Mouse (Mus musculus): ENCODE measurements around the gene Kctd17. TPM values are rescaled to one million over a fixed set of nuclear protein-coding genes. Genes with fewer than 3 reads are reported as not detected.

Gene Kctd17
- polyA plus RNA-seq (2014; fragmentation: Illumina TruSeq; extraction: RNeasy Lipid Tissue Mini Kit (QIAGEN cat#74804); ENCODE audit: low read depth, low replicate concordance) = 5.5 TPM

DNA sequence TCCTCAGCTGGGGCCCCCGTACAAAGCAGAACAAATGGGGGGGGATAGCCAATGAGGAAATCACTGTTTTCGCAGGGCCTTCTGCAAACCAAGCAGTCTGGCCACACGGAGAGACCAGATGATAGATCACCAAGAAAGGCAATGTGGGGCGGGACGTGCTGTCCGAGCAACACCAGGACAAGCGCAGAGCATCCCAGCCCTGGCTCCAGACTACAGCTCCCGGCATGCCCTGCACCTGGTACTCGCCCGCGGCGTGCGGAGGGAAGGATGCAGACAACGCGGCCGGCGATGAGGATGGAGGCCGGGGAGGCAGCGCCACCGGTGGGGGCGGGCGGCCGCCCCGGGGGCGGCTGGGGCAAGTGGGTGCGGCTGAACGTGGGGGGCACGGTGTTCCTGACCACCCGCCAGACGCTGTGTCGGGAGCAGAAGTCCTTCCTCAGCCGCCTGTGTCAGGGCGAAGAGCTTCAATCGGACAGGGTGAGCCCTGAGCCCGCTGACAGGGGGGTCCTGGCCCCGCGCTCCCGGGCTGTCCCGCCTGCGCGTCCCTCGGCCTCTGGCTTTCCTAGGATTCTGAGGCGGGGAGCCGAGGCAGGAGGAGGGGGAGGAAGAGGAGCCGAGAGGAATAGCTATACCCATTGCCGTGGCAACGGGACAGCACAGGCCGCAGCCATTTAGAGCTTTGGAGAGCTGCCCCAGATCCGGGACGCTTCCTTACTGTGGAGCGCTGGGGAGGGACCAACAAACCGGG, at the start of gene Kctd17:
Gene Kctd17 (plus strand): TSS at position 174 of the 748 bp plus-strand sequence.

DNA sequence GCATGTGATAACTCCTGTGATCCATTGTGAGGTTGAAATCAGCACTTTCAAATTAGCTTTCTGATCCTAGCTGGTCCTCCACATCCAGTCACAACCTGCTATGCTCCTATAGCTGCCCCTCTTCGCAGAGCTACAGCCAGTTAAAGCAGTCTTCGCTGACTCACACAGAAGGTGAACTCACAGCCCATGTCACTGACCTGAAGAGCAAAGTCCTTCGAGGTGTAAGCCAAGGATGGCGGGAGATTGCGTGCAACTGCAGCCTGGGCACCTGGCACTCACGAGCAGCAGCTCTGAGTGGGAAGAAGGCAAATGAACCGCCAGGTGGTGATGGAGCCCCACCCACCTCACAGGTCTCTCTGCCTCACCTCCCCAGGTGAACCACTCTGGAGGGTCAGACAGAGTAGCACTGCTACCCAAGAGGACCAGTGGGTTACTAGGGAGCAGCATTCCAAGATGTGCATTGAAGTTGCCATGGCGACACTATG, 32.8 kb upstream of the Kctd17 start, which contains the start of gene Tex33:
Gene Tex33 (minus strand): TSS at position 435 of the 485 bp plus-strand sequence.

DNA sequence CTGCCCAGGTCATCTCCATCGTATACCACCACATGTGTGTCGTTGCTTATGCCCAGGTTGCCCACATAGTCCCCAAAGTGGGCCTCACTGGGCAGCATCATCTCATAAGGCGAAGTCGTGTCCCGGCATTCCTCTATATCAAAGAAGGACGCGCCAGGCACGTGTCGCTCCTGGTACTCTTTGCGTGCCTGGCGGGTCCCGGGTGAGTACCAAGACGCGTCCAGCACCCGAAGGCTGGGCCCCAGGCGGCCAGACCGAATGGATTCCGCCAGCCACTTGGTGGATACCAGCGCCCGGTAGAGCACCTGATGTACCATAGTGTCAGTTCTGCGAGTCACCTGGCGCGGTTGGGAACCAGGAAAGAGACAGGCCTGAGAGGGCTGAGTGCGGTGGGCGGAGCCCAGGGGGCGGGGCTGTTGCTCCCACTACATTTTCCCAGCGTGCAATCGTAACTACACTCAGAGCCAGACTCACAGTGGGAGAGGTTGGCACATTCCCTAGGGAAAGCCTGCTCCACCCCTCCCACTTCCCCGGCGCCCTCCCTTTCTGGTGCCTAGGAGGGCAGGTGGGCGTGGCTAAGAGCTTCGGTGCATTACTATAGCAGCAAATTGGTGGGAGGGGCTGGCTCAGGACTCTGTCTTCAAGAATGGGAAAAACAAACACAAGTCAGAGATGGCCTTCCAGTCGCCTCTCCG, 22.7 kb upstream of the Kctd17 start, which contains the start of gene Tst:
Gene Tst (minus strand): TSS at position 391 of the 695 bp plus-strand sequence.

DNA sequence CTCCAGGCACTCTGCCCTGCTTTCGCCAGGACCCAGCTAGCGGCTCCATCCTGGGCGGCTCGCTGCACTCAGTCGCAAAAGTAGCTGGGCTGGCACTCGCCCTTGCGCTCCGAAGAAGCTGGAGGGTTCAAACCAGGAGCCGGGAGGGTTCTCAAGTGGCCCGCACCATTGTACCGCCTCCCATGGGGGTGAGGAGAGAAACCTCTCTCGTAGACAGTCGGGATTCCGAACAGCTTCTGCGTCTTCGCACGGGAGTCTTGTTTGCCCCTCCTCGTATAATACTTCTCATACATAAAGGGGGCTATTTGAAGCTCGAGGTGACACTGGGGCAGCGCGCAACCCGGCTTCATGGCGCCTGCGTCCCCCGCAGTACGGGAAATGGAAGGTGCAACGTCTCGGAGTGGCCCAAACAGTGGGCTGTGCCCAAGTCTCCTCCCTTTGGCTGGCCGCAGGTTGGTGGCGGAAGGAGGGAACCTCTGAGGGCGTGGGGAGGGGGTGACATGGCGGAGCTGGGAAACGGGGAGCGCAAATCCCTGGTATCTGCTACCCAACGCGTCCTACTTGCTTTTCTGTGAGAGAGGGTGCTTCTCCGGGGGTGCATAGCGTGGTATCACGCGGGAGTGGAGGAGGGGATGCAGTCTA, 21.9 kb upstream of the Kctd17 start, which contains the start of gene Mpst:
Gene Mpst (plus strand): TSS at position 124 of the 642 bp plus-strand sequence.

GRCm38 (mm10) chr15:78468379-78468937, 40.1 kb downstream of the Kctd17 start, which contains the start of gene Tmprss6:
Tmprss6 (minus strand) TSS chr15:78468634.

Other genes starting within 250 kb of the Kctd17 start
- not detected for gene Pvalb, start 222.2 kb upstream of the Kctd17 start, polyA plus RNA-seq (2014; fragmentation: Illumina TruSeq; extraction: RNeasy Lipid Tissue Mini Kit (QIAGEN cat#74804); ENCODE audit: low read depth, low replicate concordance)
- gene Ncf4, start 183.8 kb upstream of the Kctd17 start, polyA plus RNA-seq (2014; fragmentation: Illumina TruSeq; extraction: RNeasy Lipid Tissue Mini Kit (QIAGEN cat#74804); ENCODE audit: low read depth, low replicate concordance) = not detected
- gene Csf2rb2, start 122.8 kb upstream of the Kctd17 start, polyA plus RNA-seq (2014; fragmentation: Illumina TruSeq; extraction: RNeasy Lipid Tissue Mini Kit (QIAGEN cat#74804); ENCODE audit: low read depth, low replicate concordance) = 1.7 TPM
- gene Csf2rb, start 102.8 kb upstream of the Kctd17 start, polyA plus RNA-seq (2014; fragmentation: Illumina TruSeq; extraction: RNeasy Lipid Tissue Mini Kit (QIAGEN cat#74804); ENCODE audit: low read depth, low replicate concordance) = 2.7 TPM
- not detected for gene Tex33, start 32.7 kb upstream of the Kctd17 start, polyA plus RNA-seq (2014; fragmentation: Illumina TruSeq; extraction: RNeasy Lipid Tissue Mini Kit (QIAGEN cat#74804); ENCODE audit: low read depth, low replicate concordance)
- 8.8 TPM for gene Tst, start 22.7 kb upstream of the Kctd17 start, polyA plus RNA-seq (2014; fragmentation: Illumina TruSeq; extraction: RNeasy Lipid Tissue Mini Kit (QIAGEN cat#74804); ENCODE audit: low read depth, low replicate concordance)
- gene Mpst, start 22.1 kb upstream of the Kctd17 start, polyA plus RNA-seq (2014; fragmentation: Illumina TruSeq; extraction: RNeasy Lipid Tissue Mini Kit (QIAGEN cat#74804); ENCODE audit: low read depth, low replicate concordance) = 4.1 TPM
- gene Tmprss6, start 40.1 kb downstream of the Kctd17 start, polyA plus RNA-seq (2014; fragmentation: Illumina TruSeq; extraction: RNeasy Lipid Tissue Mini Kit (QIAGEN cat#74804); ENCODE audit: low read depth, low replicate concordance) = not detected
- 0.44 TPM for gene Il2rb, start 66.7 kb downstream of the Kctd17 start, polyA plus RNA-seq (2014; fragmentation: Illumina TruSeq; extraction: RNeasy Lipid Tissue Mini Kit (QIAGEN cat#74804); ENCODE audit: low read depth, low replicate concordance)
- 15.3 TPM for gene C1qtnf6, start 102.9 kb downstream of the Kctd17 start, polyA plus RNA-seq (2014; fragmentation: Illumina TruSeq; extraction: RNeasy Lipid Tissue Mini Kit (QIAGEN cat#74804); ENCODE audit: low read depth, low replicate concordance)
- 0.16 TPM for gene Sstr3, start 116.1 kb downstream of the Kctd17 start, polyA plus RNA-seq (2014; fragmentation: Illumina TruSeq; extraction: RNeasy Lipid Tissue Mini Kit (QIAGEN cat#74804); ENCODE audit: low read depth, low replicate concordance)
- gene Rac2, start 144.2 kb downstream of the Kctd17 start, polyA plus RNA-seq (2014; fragmentation: Illumina TruSeq; extraction: RNeasy Lipid Tissue Mini Kit (QIAGEN cat#74804); ENCODE audit: low read depth, low replicate concordance) = 1.6 TPM
- 2.1 TPM for gene Cyth4, start 168.5 kb downstream of the Kctd17 start, polyA plus RNA-seq (2014; fragmentation: Illumina TruSeq; extraction: RNeasy Lipid Tissue Mini Kit (QIAGEN cat#74804); ENCODE audit: low read depth, low replicate concordance)